Mouse (Mus musculus) activated CD4-positive, CD25-positive, alpha-beta regulatory T cell, adult 4 months (primary cell): ENCODE results near the gene Cenpa. TPM values are rescaled to one million over a fixed set of nuclear protein-coding genes. Genes with fewer than 3 reads are reported as not detected.
A peak's percentile ranks its signal among the peaks of the same experiment; 100 is the strongest.
"Not testable (repeated sequence)": the region's sequence is repeated elsewhere in the genome, so short reads cannot be mapped to it uniquely, and the experiment has no call there.

Source experiments
- ATAC-seq: one replicate; pipeline ENCODE4 v1.8.0; 2017
- polyA plus RNA-seq, 2 experiments: library from polyadenylated mRNA; unstranded; fragments of 100-300 nt; shearing (Covaris generic); gene quantifications; one replicate each; pipeline ENCODE4 v1.2.1; 2017

The Cenpa gene
- polyA plus RNA-seq, 2 experiments from 2014 or later: 79.2 to 115 TPM

DNA sequence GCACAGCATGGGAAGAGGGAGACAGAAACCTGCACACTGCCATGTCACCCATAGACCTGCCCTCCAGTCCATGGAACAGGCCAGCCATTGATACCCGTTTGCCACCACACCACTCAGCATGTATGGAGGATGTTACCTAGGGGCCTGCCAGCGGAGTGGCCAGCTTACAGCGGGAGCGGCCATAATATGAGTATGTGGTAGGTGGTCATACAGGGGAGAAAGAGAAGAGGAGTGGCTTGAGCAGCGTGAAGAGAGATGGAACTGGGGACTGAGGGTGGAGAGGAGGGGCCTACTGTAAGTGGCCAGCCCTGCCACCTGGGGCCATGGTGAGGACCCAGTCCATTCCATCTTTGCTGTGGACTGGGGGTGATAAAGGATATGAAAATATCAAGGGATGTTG, 15.4 kb downstream of the Cenpa start:
- ATAC-seq: no peak

DNA sequence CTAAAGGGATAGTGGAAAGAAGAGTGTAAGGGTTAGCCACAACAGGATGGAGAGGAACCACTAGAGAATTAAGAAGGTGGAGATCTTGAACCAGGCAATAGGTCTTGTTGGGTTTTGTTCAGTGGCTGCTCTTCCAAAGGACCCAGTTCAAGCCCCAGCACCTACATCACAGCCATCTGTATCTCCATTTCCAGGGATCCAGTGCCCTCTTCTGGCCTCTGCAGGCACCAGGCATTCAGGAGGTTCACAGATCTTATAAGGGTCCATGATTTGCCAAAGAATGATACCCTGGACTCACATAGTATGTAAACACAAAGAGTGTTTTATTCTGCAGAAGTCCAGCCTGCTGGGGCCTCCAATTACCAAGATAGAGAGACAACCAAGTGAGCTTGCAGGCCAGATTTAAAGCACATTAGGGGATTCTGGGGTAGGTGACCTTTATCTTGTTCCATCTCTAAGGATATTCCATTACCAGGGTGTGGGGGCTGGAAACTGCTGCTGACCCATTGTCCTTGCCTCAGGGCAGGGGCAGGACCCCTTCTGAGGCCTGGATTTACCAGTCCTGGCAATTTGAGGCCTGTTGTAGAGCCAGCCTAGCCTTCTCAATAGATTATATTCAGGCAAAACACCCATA, 16.5 kb downstream of the Cenpa start:
- no peak for ATAC-seq

DNA sequence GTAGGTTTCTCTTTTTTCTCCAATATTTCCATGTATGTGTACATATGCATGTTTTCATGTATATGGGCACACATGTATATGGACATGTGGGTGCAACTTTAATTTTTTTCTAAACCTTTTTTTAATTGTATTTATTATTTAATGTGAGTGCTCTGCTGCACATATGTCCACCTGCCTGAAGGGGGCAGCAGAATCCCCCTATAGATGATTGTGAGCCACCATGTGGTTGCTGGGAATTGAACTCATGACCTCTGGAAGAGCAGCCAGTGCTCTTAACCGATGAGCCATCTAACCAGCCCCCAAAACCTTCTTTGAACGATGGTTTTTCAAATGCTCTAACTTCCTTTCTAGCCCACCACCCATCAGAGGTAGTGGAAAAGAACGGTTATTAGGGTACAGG, 17.4 kb downstream of the Cenpa start:
- no peak for ATAC-seq

DNA sequence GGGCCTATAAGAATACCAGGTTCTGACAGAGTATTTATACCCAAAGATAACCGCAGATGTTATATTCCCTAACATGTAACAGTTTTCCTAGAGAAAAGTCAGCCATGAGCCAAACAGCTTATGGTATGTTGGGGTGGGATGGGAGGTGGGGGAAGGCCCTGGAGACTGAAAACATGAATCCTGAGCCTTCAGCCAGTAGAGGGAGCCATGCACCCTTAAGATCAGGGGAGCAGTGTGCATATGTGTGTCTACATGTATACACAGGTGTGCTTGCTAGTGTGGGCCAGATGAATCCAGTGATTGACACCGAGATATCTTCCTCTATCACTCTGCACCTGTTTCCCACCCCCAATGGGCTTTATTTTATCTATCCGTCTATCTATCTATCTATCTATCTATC, 20.2 kb downstream of the Cenpa start:
- ATAC-seq: no peak

DNA sequence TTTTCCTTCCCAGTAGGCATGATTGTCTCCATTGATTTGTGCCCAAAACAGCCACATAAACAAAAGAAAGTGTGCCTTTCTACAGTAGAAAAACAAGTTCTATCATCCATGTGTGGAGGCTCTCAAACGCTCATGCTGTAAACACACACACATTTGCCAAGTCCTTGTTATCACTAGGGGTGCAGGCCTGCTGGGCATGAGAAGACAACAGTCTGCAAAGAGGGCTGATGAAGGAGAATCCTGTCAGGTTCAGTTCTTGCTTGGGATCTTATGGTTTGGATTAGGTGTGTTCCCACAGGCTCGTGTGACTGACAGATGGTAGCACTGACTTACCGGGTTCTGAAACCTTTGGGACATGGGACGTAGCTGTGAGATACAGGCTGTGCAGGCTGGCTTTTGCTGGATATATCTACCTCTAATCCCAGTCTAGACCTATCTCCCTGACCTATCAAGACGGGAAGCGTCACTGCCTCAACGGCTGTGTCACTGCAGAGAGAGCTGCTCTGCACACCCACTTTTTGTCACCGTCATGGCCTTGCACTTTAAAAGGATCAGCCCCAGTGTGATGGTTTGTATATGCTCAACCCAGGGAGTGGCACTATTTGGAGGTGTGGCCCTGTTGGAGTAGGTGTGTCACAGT, 33.9 kb downstream of the Cenpa start:
- no peak for ATAC-seq

DNA sequence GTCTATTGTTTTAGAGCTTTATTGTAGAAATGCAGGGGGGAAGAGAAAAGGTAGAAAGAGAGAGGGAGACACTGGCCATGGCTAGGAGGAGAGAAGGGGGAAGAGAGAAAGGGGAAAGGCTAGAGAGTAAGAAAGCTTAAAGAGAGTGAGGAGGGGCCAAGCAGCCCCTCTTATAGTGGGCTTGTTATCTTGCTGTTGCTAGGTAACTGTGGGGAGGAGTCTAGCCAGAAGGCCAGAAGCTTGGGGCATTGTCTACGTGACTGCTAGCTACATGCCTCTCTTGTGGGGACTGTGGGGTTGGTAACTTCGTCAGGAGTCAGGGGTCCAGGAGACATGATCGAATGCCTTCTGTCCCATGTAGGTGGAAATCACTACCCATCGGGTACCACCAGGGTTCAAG, 34.8 kb downstream of the Cenpa start:
- not testable (repeated sequence) for ATAC-seq

DNA sequence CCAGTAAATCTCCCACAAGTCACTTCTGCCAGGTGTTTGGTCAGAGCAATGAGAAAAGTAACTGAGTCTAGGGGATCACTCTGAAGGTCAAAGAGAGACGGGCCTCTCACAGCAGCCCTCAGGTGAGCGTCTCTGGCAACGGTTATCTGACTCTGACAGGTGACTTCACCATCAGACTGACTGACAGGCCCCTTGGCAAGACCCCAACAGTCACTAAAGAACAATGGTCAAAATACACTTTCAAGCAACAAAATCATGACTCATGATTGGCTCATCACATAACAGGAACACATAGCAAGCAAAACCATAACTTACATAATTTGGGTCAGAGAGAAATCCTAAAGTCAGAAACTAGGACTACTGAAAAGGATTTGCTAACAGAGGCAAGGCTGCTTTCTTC, 35.3 kb downstream of the Cenpa start:
- ATAC-seq: no peak

DNA sequence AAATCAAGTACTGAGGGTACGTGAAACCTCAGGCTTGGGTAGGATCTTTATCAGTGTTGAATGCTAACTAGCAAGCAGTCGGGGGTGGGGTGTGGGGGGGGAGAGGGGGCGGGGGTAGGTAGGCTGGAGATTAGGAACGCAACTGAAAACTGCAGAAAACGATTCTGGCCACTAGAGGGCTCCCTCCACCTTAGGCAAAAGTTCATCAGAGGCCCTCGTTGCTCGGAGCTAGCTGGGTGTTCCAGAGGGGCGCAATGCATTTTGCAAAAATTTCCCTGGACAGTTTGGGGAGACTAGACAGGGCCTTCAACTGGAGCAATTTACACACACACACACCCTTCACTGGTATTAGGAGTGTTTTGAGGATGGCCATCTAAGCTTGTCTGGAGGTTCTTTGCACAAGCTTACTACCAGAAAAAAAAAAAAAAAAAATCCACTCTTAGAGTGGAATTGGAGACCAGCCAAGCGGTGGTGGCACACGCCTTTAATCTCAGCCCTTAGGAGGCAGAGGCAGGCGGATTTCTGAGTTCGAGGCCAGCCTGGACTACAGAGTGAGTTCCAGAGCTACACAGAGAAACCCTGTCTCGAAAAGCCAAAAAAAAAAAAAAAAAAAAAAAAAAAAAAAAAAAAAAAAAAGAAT, 43.3 kb downstream of the Cenpa start:
- ATAC-seq: peak; percentile 40

DNA sequence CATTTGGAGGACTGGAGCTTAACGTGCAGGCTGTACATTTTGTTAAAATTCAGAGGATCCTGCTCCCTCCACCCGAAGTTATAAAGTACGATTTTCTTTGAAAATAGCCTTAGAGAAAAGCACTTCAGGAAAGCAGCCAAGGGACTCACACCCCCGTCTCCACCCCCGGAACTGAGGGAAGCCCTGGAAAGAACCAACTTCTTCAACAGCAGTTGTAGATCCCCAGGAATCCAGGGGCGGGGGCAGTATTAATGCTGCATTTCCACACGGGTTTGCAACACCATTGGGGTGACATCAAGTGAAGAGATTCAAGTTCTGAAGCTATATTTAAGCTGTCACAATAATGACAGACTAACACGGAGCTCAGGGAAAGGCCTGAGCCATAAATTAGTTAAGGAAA, 43.9 kb downstream of the Cenpa start:
- no peak for ATAC-seq

DNA sequence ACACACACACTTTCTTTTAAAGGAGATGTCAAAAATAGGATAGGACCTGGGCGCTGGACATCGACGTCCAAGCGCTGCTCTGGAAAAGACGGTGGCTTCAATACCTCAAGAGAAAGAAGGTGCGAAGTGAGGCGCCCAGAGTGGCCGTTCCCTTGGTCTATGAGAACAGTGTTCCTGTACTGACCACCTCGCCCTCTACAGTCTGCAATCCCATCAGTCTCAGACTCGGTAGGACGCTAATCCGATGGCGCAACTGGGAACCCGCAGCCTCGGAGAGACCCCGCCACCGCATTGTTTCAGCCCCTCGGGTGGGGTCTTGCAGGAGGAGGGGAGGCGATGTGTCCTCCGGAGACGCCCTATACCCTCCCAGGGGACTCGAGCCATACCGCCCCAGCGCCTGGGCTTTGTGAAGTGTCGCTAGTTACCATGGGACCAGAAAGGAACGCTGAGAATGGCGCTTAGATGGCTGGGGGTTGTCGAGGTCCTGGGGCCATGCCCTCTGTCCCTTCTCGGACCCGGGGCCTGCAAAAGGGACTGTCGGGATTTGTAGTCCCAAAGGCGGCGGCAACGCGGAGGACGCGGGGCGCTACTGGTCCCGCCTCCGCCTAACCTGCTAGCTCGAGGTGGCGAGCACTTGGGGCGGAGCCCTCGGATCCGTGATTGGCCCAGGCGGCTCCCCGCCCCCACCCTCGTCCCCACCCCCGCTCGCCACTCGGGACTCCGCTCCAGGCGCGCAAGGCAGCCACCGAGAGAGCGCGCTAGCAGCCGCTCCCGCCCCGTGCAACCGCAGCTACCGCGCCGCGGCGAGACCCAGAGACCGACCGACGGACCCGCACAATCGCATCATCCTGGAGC, 44.8 kb downstream of the Cenpa start, which contains the start of gene Dpysl5:
Gene Dpysl5 (plus strand): TSS at position 418 of the 855 bp plus-strand sequence.
- ATAC-seq: peak; percentile 54

DNA sequence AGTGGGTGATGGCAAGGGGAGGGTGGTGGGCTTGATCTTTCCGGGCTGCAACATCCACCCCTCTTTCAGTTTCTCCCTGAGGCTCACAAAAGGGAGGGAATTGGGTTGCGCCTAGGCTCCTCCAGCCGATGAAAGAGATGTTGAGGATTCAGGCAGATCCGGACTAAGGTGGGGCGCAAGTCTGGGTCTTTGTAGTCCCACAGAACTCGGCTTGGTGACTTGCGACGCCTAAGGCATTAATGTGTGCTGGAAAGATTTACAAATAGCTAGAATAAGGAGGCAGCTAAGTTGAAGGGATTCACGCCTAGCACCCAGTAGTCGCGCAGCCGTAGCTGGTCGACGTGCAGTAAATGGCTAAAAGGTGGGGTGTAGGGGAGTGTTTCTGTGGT, 45.4 kb downstream of the Cenpa start:
- ATAC-seq: no peak

DNA sequence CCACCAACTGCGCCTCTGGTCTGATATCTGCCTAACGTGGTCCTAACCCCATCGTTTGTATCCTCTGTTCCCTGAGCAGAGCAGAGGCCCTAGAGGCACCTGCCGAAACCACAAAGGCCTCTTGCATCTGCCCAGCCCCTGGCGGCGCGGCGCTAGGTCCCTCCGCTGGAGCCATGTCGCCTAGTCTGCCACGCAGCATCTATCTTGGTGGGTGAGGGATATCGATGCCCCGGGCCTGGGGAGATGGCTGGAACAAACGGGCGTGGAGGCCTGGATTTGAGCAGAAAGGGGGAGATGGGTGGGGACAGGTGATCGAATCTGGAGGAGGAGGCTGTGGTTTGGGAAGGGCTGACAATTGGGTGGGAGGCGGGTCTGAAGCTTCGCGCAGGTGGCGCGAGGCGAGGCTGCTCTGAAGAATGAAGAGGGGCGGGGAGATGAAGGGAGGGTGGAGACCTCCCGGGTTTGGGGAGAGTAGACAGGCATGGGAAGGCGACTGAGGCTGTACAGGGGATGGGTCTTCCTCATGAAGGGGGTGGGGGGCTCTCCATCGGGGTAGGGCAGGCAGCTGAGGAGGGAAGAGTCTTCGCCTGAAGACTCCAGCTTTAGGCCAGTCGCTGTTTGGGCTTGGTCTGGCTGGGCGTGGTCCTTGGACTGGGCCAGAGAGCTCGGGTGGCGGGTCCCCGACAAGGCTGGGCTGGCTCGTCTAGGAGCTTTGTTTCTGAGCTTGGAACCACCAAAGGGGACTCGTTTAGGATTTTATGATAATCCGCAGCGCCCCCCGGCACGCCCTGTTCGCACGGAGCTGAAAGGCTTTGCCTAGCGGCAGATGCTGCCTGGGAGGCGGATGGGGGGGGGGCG, 46.1 kb downstream of the Cenpa start:
- no peak for ATAC-seq

DNA sequence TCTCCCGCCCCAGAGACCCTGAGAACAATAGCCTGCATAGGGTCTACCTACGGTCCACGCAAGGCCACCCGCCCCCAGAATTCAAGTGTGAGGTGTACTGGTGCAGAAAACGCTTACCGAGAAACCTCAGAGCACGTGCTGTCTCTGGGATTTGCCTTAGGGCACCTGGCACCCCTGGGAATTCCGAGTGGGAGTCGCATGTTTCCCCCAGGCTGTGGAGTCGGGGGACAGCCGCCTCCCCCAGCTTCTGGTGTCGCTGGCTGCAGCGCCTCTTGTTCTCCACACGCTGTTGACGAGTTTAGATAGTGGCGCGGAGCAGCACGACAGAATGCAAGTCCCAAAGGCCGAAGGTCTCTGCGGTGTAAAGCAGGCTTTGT, 46.7 kb downstream of the Cenpa start:
- ATAC-seq: no peak

DNA sequence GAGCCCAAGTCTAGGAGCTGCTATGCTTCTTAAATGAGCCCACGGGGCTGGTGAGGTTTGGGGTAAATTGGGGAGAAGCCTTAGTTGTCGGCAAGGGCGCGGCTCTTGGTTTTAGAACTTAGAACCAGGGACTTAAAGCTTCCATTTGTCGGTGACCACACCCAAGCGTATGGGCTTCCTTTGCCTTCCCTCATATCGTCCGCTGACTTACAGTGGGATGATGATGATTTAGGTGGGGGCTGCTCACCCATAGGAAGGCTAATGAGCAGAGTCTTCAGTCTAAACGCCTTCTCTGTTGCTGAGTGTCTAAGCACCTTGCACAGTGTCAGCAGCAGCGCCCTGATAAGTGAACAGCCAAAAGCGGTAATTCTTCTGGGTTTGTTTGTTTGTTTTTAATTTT, 47.1 kb downstream of the Cenpa start:
- ATAC-seq: no peak

DNA sequence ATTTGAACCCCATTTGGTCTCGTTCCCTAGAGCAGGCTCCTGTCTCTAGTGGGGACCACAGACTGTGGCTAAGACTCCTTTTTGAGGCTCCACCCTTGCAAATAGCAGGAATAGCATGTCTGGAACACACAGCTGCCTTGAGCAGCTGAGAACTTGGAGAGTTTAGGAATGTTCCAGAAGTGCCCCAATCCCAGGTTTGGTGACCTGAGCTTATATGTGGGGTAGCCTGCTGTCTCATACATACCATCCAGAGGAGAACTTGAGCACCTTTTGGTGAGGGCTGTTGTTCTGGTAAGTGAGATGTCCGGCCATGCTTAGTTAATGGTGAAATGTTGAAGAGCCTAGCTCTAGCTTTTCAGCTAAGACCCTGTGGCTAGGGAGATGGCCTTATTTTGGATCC, 49.7 kb downstream of the Cenpa start:
- ATAC-seq: no peak

DNA sequence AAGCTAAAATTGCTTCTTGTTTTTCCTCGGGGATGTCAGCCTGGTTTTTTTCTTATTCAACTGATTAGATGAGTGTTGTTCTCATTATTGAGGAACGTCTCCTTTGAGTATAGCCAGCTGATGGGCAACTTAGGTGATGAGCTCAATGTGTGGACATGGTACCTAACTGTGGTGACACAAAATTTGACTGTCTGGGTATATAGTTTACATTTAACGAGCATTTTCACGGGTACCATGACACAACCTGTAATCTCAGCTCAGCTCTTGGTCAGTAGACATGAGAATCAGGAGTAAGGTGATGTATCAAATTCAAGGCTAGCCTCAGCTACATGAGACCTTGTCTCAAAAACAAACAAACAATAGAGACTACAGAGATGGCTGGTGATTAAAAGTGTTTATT, 50.9 kb downstream of the Cenpa start:
- ATAC-seq: no peak

DNA sequence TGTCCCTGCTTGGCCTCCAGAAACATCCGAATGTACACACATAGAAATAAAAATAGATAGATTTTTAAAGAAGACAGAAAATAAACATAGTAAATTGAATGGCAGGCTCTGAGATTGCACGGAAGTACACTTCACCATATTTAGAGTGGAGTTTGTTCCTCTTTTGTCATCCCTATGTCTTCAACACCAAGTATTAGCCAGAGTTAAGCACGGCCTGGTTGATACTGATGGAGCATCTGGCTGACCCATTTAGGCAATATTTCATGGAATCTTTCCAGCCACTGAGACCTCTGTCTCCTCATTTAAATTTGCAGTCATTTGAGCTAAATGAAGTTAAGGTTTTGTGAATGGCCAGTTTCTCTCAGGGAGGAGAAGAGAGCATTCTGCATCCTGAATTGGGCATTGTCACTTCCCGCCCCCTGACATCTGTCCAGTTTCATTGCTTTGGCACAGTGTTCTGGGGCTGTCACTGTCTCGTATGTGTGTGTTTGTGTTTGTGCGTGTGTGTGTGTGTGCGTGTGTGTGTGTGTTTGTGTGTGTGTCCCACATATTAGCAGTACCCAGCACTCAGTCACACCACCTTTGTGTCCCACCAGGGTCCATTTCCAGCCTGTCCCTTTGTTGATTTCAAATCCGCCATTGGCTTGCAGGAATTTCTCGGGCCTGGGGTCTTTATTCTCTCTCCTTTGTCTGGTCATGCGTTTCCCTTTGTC, 51.6 kb downstream of the Cenpa start:
- ATAC-seq: no peak

DNA sequence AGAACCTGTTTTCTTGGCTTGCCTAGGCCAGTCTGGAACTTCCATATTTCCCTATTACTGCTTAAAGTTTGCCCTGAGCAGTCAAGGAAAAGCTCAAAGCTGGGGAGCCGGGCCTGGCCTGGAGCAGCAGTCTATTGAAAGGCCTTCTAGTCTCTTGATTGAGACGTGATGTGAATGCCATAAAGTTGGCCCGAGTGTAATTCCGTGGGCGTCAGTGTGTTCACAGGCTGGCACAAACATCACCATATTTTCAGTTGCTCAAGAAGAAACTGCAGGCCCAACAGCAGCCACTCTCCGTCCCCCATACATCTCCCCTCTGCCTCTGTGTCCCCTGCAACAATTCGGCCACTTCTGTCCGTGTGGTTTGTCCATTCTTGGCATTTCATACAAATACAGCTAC, 55.4 kb downstream of the Cenpa start:
- ATAC-seq: no peak
